Mouse (Mus musculus) cerebral cortex, adult 2 months (tissue): ENCODE results near the gene Arid3a.

Experiments
- WGBS: fragments of 180-500 bp; shearing (Covaris S2); methylation state at CpG from one replicate; pipeline ENCODE4 v1.1.7; 2018; 5-methylcytosine and 5-hydroxymethylcytosine counted together

Arid3a gene

GRCm38 (mm10) chr10:79946752-79947322 lies 20.0 kb downstream of the Arid3a start:
- WGBS = 57% methylated on average over 7 of the region's 7 CpGs

- WGBS = 87% methylated on average over 6 of the region's 6 CpGs
These were observed 20.7 kb downstream of the Arid3a start for GRCm38 (mm10) chr10:79947502-79947901.

GRCm38 (mm10) chr10:79949873-79950272 lies 23.0 kb downstream of the Arid3a start:
- 92% methylated on average over 4 of the region's 4 CpGs for WGBS

- 87% methylated on average over 18 of the region's 18 CpGs for WGBS
These were observed 23.8 kb downstream of the Arid3a start for GRCm38 (mm10) chr10:79950661-79951060.

- WGBS = 84% methylated on average over 6 of the region's 6 CpGs
These were observed 27.1 kb downstream of the Arid3a start for GRCm38 (mm10) chr10:79953946-79954345.

GRCm38 (mm10) chr10:79955691-79956090 lies 28.8 kb downstream of the Arid3a start:
- 86% methylated on average over 9 of the region's 9 CpGs for WGBS

- whole genome bisulfite sequencing = 47% methylated on average over 4 of the region's 4 CpGs
These were observed 29.9 kb downstream of the Arid3a start for GRCm38 (mm10) chr10:79956643-79957154.

GRCm38 (mm10) chr10:79958140-79958816 lies 31.4 kb downstream of the Arid3a start:
- 16% methylated on average over 21 of the region's 21 CpGs for WGBS

GRCm38 (mm10) chr10:79959412-79959811 lies 32.6 kb downstream of the Arid3a start:
- WGBS = 15% methylated on average over 10 of the region's 10 CpGs

- under 1% methylated on average over 61 of the region's 61 CpGs for WGBS
These were observed 33.2 kb downstream of the Arid3a start, which contains the start of gene Wdr18 for GRCm38 (mm10) chr10:79959847-79960601. Gene Wdr18, plus strand, starts transcription at chr10:79960152.

GRCm38 (mm10) chr10:79960671-79961294 lies 33.9 kb downstream of the Arid3a start:
- WGBS = 12% methylated on average over 10 of the region's 10 CpGs

GRCm38 (mm10) chr10:79964727-79965126 lies 37.9 kb downstream of the Arid3a start:
- 95% methylated on average over 7 of the region's 7 CpGs for WGBS

GRCm38 (mm10) chr10:79965325-79965724 lies 38.5 kb downstream of the Arid3a start:
- WGBS = 87% methylated on average over 5 of the region's 5 CpGs

- WGBS = 87% methylated on average over 5 of the region's 5 CpGs
These were observed 40.1 kb downstream of the Arid3a start for GRCm38 (mm10) chr10:79966886-79967400.

GRCm38 (mm10) chr10:79968181-79968580 lies 41.3 kb downstream of the Arid3a start:
- 63% methylated on average over 1 of the region's 1 CpGs for WGBS

- WGBS = 20% methylated on average over 3 of the region's 3 CpGs
These were observed 42.3 kb downstream of the Arid3a start for GRCm38 (mm10) chr10:79969124-79969568.

GRCm38 (mm10) chr10:79970415-79971182 lies 43.8 kb downstream of the Arid3a start, which contains the start of gene Grin3b:
Gene Grin3b, plus strand, starts transcription at chr10:79970715.
- WGBS = 6% methylated on average over 46 of the region's 47 CpGs

- WGBS = 7% methylated on average over 21 of the region's 21 CpGs
These were observed 44.3 kb downstream of the Arid3a start for GRCm38 (mm10) chr10:79971183-79971497.

- 51% methylated on average over 14 of the region's 14 CpGs for WGBS
These were observed 46.0 kb downstream of the Arid3a start for GRCm38 (mm10) chr10:79972831-79973230.

- 94% methylated on average over 21 of the region's 21 CpGs for WGBS
These were observed 47.2 kb downstream of the Arid3a start for GRCm38 (mm10) chr10:79974087-79974486.

- 89% methylated on average over 8 of the region's 8 CpGs for WGBS
These were observed 47.8 kb downstream of the Arid3a start for GRCm38 (mm10) chr10:79974668-79975067.
